Mouse (Mus musculus) G1E (cell line): ENCODE results near the gene Ceacam1.

Experiments used
- CTCF ChIP-seq: IDR thresholded peaks from 2 replicates; pipeline ENCODE4 v1.5.1; 2012; ENCODE audit warnings: low read depth, low read length, inconsistent platforms, mixed read lengths
- GATA1 ChIP-seq: IDR thresholded peaks from 2 replicates; pipeline ENCODE4 v1.6.1; 2012; ENCODE audit warnings: borderline replicate concordance, low read length, inconsistent platforms, mixed read lengths
- POLR2AphosphoS5 ChIP-seq: IDR thresholded peaks from 2 replicates; pipeline ENCODE4 v1.6.1; 2012; ENCODE audit warnings: low read depth, low read length, inconsistent platforms; ENCODE audit not compliant: insufficient replicate concordance

DNA sequence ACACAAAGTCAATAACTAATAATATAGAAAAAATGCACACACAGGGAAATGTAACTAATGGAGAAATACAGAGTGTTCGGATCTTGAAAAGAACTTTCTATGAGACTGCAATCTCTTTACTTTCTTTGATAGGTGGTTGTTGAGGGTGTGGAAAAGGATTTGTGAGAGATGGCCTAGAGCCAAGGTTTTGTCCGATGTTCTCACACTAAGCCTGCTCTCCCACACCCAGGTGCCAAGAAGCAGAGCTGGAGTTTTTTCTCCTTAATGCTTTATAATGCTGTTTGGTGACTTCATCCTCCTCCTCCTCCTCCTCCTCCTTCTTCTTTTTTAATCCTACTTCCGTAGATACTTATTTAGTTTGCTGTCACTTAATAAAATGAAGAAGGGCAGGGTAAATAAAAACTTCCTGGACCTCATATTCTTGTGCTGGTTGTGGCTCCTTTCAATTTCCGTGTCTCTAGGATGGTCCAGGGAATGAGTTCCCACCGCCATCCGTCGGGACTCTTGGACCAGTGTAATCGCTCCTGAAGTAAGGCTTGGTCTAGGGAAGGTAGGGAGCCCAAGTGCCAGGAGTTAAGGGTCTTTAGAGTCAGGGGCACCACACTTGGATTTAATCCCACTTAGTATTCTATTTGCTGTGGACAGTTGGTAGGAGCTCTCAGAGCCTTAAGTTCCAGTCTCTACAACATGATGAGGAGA is 38.1 kb downstream of the Ceacam1 start:
- TF ChIP-seq POLR2AphosphoS5 (no peak), CTCF (no peak), GATA1 (no peak)
